Mouse (Mus musculus) activated CD4-positive, CD25-positive, alpha-beta regulatory T cell, adult 4 months (primary cell): ENCODE results near the gene Idi1. TPM values are rescaled to one million over a fixed set of nuclear protein-coding genes. Genes with fewer than 3 reads are reported as not detected.
"Not testable (repeated sequence)": the region's sequence is repeated elsewhere in the genome, so short reads cannot be mapped to it uniquely, and the experiment has no call there.

Experiments
- ATAC-seq: one replicate; pipeline ENCODE4 v1.8.0; 2017
- polyA plus RNA-seq, 2 experiments: library from polyadenylated mRNA; unstranded; fragments of 100-300 nt; shearing (Covaris generic); gene quantifications; one replicate each; pipeline ENCODE4 v1.2.1; 2017

Gene Idi1
- polyA plus RNA-seq, 2 experiments from 2014 or later, result 37.8 to 53.1 TPM

GRCm38 (mm10) chr13:8905986-8906385 lies 20.7 kb downstream of the Idi1 start:
- ATAC-seq, result not testable (repeated sequence)

DNA sequence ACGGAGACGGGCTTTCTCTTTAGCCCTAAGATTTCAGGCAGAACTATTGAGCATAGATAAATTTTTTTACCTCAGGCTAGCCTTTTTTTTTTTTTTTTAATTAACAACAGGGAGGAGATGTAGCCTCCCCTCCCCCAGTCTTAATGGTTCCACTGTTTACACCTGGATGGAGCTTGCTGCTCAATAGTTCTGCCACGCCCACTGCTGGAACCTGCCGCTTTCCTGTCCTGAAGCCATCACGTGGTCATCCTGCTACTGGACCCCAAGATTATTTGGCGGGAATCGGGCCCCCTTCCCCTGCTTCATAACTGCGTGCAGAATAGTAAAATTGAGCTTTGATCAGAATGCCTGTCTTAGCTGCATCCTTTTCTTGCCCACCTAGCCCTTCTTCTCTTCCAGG lies 28.6 kb downstream of the Idi1 start:
- ATAC-seq, result not testable (repeated sequence)

DNA sequence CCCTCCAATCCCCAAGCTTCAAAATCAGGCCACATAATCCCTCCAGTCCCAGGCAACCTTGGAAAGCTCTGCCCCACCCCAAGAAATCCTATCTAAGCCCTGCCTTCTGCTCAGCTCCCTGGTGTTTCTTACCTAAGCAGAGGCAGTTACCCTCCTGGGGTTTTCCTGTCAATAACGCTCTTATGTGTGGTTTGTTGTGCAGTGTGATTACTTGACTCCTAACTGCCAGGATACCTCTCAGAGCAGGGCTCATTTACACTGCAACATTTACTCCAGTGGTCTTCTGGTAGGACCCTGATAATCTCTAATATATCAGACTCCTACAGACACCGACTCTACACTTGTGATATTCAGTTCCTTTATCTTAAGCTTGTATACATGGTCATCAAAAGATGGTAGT lies 48.2 kb downstream of the Idi1 start:
- ATAC-seq, result no peak

- not testable (repeated sequence) for ATAC-seq
Observed at GRCm38 (mm10) chr13:8937611-8938140, 52.4 kb downstream of the Idi1 start.

DNA sequence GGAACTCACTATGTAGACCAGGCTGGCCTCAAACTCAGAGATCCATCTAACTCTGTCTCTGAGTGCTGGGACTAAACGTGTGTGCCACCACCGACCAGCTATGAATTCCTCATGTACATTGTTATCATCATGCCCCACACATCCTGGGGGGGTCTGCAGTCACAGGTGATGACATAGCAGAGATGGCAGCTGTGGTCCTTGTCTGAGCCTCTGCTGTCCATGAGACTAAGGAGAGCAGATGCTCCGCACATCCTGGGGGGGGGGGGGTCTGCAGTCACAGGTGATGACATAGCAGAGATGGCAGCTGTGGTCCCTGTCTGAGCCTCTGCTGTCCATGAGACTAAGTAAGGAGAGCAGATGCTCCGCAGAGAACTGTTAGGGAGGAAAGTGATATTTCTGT lies 55.8 kb downstream of the Idi1 start:
- not testable (repeated sequence) for ATAC-seq

DNA sequence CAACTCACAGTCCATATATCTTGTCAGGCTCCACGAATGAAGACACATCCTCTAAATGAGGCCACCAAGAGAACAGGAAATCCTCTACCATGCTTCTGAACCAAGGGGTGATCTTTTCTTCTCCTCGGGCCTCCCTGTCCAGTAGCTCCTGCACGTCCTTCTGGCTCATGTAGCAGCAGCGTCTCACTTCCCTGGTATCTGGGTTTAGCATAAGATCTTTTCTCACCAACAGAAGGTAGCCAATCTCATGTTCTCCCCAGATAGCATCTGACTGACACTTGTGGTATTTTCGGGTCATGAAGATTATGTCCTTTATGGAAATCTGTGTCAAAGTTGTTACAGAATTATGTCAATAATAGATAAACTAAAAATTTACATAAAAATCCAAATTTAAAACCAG lies 56.4 kb downstream of the Idi1 start:
- not testable (repeated sequence) for ATAC-seq

Other genes with a start within 250 kb of the Idi1 start
- gene Wdr37, start 13.6 kb upstream of the Idi1 start, polyA plus RNA-seq, result 10 to 100 TPM; 41.7 to 47.6 TPM
- gene Gm9745, start 62.7 kb downstream of the Idi1 start, polyA plus RNA-seq, result not detected
- under 1 TPM in 1 of 2 experiments, not detected in 1; 0.52 TPM for gene Idi2, start 67.4 kb downstream of the Idi1 start, polyA plus RNA-seq
- gene Gtpbp4, start 110.6 kb downstream of the Idi1 start, polyA plus RNA-seq, result 10 to 100 TPM; 71.5 to 73.1 TPM
- 10 to 100 TPM; 29.8 to 36.9 TPM for gene Larp4b, start 208.4 kb downstream of the Idi1 start, polyA plus RNA-seq